8 mouse cellular contexts compared by ENCODE assay signal in the genomic region with DNA sequence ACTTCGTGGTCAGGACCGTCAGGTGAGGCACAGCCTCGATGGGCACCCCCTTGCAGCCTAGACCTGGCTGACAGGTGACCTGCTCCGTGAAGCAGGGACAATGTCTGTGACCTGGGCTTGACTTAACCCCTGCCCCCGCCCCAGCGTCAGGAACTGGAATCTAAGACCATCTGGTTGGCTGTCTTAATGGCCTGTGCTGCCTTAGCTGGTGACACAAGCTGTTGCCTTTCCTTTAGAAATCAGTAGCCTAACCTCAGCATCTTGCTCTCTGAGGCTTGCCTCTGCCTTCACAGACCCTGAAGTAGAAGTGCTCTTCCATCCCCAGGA. TPM values are rescaled to one million over a fixed set of nuclear protein-coding genes. Genes with fewer than 3 reads are reported as not detected.
DNase-seq lines count a peak whose midpoint lies in the region; ATAC-seq and TF ChIP-seq lines count a peak whose summit lies in the region.

No protein-coding gene starts in this region.

- H3K27ac ChIP-seq in lung, postnatal 0 days (ENCODE audit: low read length), result peak overlapping the region; percentile 88
- H3K27ac ChIP-seq in forebrain, embryonic 11.5 days (ENCODE audit: low read depth, low read length), result no peak overlapping the region
- peak overlapping the region; percentile 66 for H3K27ac ChIP-seq in liver, embryonic 12.5 days
- H3K27ac ChIP-seq in stomach, embryonic 14.5 days (ENCODE audit: low read length), result peak overlapping the region; percentile 79; the same call in 1 of the 2 replicates

- TF ChIP-seq EP300 in lung, postnatal 0 days (IDR thresholded peaks at IDR 0.05), result no peak

- peak overlapping the region; percentile 89 for H3K4me2 ChIP-seq in lung, postnatal 0 days (replicated peaks; ENCODE audit: low read depth, low read length)
- H3K4me2 ChIP-seq in forebrain, embryonic 11.5 days (ENCODE audit: low read depth, low read length, severe bottlenecking), result peak overlapping the region; percentile 90
- peak overlapping the region; percentile 92 for H3K4me2 ChIP-seq in liver, embryonic 12.5 days
- peak overlapping the region; percentile 93 for H3K4me2 ChIP-seq in stomach, embryonic 14.5 days (replicated peaks; ENCODE audit: low read depth, low read length)

- no peak for TF ChIP-seq CTCF in lung, postnatal 0 days (IDR thresholded peaks at IDR 0.05)

- H3K9ac ChIP-seq in lung, postnatal 0 days (replicated peaks; ENCODE audit: low read depth), result peak overlapping the region; percentile 96
- peak overlapping the region; percentile 84 for H3K9ac ChIP-seq in forebrain, embryonic 11.5 days (ENCODE audit: low read length)
- peak overlapping the region; percentile 84 for H3K9ac ChIP-seq in liver, embryonic 12.5 days
- peak overlapping the region; percentile 86 for H3K9ac ChIP-seq in stomach, embryonic 14.5 days (replicated peaks; ENCODE audit: low read depth, low read length)

- WGBS in lung, postnatal 0 days, result 0% methylated on average over 6 of the region's 6 CpGs
- WGBS in forebrain, embryonic 11.5 days, result 3% methylated on average over 6 of the region's 6 CpGs
- 0% methylated on average over 6 of the region's 6 CpGs for WGBS in liver, embryonic 12.5 days (ENCODE audit: insufficient replicate concordance)
- WGBS in stomach, embryonic 14.5 days, result 0% methylated on average over 6 of the region's 6 CpGs

- ATAC-seq in lung, postnatal 0 days, result no peak
- ATAC-seq in forebrain, embryonic 11.5 days (replicated peaks; ENCODE audit: low FRiP score), result no peak
- no peak for ATAC-seq in liver, embryonic 12.5 days
- ATAC-seq in stomach, embryonic 14.5 days (ENCODE audit: insufficient number of reproducible peaks, insufficient read depth, low FRiP score, low read depth), result no peak

- peaks cover 4% of the 10 kb centered on the region; the same call in 1 of the 2 replicates for H3K4me1 ChIP-seq in lung, postnatal 0 days (ENCODE audit: insufficient read depth, low read depth, low read length)
- H3K4me1 ChIP-seq in forebrain, embryonic 11.5 days (replicated peaks; ENCODE audit: control insufficient read depth, insufficient read depth, low read length), result peaks cover 4% of the 10 kb centered on the region; the same call in 1 of the 2 replicates
- H3K4me1 ChIP-seq in liver, embryonic 12.5 days, result peaks cover 13% of the 10 kb centered on the region
- no peaks in the 10 kb centered on the region for H3K4me1 ChIP-seq in stomach, embryonic 14.5 days (ENCODE audit: control insufficient read depth, insufficient read depth, low read length)

- H3K27me3 ChIP-seq in lung, postnatal 0 days (replicated peaks; ENCODE audit: insufficient read depth, low read length), result no peaks in the 10 kb centered on the region
- H3K27me3 ChIP-seq in forebrain, embryonic 11.5 days (ENCODE audit: control insufficient read depth, insufficient read depth, low read length), result no peaks in the 10 kb centered on the region
- no peaks in the 10 kb centered on the region for H3K27me3 ChIP-seq in liver, embryonic 12.5 days (replicated peaks)
- H3K27me3 ChIP-seq in stomach, embryonic 14.5 days (ENCODE audit: control insufficient read depth, insufficient read depth, low read length), result no peaks in the 10 kb centered on the region

- H3K36me3 ChIP-seq in lung, postnatal 0 days (ENCODE audit: insufficient read depth, low read length), result no peaks in the 10 kb centered on the region
- no peaks in the 10 kb centered on the region for H3K36me3 ChIP-seq in forebrain, embryonic 11.5 days (ENCODE audit: control insufficient read depth, insufficient read depth, low read length)
- H3K36me3 ChIP-seq in liver, embryonic 12.5 days, result no peaks in the 10 kb centered on the region
- no peaks in the 10 kb centered on the region for H3K36me3 ChIP-seq in stomach, embryonic 14.5 days (ENCODE audit: control insufficient read depth, insufficient read depth, low read length)

- peak; percentile 74 for DNase-seq in cerebellum, adult 9-11 months
- DNase-seq in cerebellum, adult 11-12 months, result no peak
- DNase-seq in lung, postnatal 0 days (ENCODE audit: low spot score), result no peak
- DNase-seq in lung, postnatal 4 days, result no peak
- DNase-seq in forebrain, embryonic 11.5 days (ENCODE audit: low spot score), result no peak
- no peak for DNase-seq in layer of hippocampus, adult 18-20 months (ENCODE audit: low spot score in 2 of 2)

- H3K4me3 ChIP-seq in lung, postnatal 0 days (ENCODE audit: low read depth, low read length), result peak overlapping the region; percentile 83
- H3K4me3 ChIP-seq in forebrain, embryonic 11.5 days (ENCODE audit: low read depth, low read length), result peak overlapping the region; percentile 83
- H3K4me3 ChIP-seq in liver, embryonic 12.5 days, result peak overlapping the region; percentile 81
- H3K4me3 ChIP-seq in stomach, embryonic 14.5 days (ENCODE audit: low read depth, low read length), result peak overlapping the region; percentile 91

- no peaks in the 10 kb centered on the region for H3K9me3 ChIP-seq in lung, postnatal 0 days (ENCODE audit: low read length)
- H3K9me3 ChIP-seq in forebrain, embryonic 11.5 days (ENCODE audit: control insufficient read depth, low read length), result no peaks in the 10 kb centered on the region
- H3K9me3 ChIP-seq in liver, embryonic 12.5 days (replicated peaks), result no peaks in the 10 kb centered on the region
- H3K9me3 ChIP-seq in stomach, embryonic 14.5 days (ENCODE audit: control insufficient read depth, low read depth, low read length), result no peaks in the 10 kb centered on the region

RNA-seq across cellular contexts. Expression of a gene that starts 0.8 kb away (rescaled TPM):
- 65.3 and 65.8 TPM in 2 replicates for polyA plus RNA-seq in lung, postnatal 0 days (2015; fragmentation: Nextera tagmentation; extraction: Ambion mirVana)
- 19.2 and 20.0 TPM in 2 replicates for polyA plus RNA-seq in forebrain, embryonic 11.5 days (2014; fragmentation: Nextera tagmentation; extraction: Ambion mirVana)
- 8.8 and 10.0 TPM in 2 replicates for polyA plus RNA-seq in liver, embryonic 12.5 days (2016; fragmentation: Nextera tagmentation; extraction: Ambion mirVana)
- 27.5 and 28.5 TPM in 2 replicates for polyA plus RNA-seq in stomach, embryonic 14.5 days (2014; fragmentation: Nextera tagmentation; extraction: Ambion mirVana)
- total RNA-seq in layer of hippocampus, adult 18-20 months (2021), result 10 to 100 TPM; 41.7 to 41.9 TPM
